Mouse (Mus musculus): ENCODE measurements around the gene Fez2.

Fez2 gene

DNA sequence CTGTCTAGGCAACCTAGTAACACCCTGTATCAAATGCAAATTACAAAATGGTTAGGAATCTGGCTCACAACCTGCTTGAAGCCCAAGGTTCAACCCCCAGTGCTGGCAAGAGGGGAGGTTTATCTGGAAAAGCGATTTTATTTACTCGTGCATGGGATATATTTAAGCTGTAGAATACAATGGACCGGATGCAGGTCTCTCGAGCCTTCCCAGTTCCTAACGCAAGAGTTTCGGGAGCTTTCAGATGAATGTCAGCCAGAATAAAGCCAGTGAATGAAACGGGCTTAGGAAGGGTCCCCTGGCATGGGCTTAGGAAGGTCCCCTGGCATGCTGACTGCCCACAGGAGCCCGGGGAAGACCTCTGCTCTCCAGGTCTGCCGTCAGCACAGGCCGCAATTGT, 11.1 kb downstream of the Fez2 start:
- no peak for DNase-seq

DNA sequence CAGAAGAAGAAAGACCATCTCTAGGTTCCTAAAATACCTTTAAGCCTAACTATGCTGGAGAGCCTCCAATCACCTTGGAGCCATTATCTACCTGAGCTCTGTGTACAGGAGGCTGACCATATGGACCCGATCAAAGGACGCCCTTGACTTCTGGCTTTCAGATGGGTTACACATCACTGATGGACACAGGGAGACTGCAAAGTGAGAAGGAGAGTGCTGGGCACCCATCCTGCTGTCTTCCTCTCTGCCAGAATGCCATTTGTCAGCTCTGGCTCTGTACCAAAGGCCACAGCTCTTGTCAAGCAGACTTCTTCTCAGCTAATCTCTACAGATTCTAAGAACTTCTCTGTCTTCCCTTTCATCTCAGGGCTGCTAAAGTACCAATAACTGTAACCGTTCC, 12.6 kb downstream of the Fez2 start:
- no peak for DNase-seq

DNA sequence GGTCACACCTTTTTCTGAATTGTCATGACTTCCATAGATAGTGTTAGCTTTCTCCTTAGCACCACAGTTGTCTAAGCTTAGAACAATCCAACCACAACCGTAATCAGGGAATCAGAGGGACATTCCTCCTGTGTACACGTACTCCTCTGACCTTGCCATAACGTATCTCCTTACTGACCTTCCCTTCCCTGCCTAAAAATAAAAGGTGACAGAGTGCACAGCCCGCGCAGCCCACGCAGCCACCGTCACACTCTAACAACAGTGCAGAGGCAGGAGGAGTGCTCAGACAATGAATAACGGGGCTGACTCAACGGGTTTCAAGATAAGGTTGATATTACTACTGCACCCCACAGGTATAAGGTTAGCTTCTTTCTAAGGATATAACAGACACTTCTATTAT, 14.1 kb downstream of the Fez2 start:
- DNase-seq, result no peak

DNA sequence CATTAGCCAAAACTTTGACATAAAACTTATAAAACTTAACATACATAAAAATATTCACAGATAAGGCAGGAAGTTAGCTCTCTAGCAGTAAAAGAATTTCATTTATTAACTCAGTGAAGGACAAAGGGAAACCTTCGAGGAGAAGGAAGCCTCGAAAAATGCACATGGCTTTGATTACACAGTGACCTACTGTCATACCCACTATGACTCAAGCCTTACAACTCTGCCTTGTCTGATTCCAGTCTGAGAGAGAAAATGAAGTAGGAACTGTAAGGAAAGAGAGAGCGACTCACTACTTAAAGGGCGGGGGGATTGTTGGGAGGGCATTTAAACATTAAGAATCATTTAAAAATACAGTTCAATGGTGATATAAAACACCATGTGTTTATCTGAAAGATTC, 14.7 kb downstream of the Fez2 start:
- no peak for DNase-seq

DNA sequence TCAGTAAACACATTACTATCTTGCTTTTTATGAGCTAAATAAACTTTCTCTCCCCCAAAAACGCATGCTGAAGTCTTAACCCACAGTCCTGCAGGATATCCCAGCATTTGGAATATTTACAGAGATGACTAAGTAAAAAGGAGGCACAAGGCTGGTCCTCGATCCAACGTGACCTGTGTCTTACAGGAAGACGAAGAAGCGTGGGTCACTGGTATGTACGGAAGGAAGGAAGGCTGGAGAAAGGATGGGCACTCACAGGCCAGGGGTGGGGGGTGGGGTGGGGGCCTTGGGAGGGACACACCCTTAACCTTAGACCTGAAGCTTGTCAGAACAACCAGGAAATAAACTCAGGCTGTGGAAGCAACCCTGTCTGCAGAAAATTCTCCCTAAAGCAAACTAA, 15.8 kb downstream of the Fez2 start:
- DNase-seq, result no peak

DNA sequence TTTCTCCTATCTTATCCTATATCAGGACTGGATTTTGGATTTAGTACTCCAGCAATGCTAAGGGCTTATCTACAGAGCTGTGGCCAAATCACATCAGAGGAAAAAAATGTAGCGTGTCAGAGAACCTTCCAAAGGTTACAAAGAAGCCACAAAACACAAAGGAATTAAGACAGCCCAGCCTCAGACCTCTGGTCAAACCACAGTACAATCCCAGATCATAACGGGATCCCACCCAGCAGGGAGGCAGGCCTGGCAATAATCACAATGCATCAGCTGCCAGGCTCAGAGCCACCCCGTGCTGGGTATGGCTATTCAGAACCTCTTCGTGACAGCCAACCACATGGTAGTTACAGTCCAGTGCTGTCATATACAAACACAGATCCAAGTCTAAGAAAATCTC, 16.2 kb downstream of the Fez2 start:
- no peak for DNase-seq

DNA sequence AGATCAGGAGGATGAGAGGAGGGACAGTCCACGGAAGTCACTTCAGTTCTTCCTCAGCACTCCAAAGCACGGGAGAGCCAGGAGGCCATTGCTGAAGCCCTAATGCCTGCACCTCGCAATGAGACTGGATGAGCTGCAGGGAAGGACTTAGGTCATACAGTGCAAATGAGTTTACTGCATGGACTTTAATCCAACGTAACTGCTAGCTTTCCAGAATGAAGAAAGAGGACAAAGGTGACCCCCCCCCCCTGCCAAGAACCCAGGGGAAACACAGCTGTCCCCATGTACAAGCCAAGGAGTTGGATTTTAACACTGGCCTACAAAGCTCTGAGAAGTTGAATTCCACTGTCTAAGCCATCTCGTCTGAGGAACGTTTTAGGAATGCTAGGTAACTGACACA, 16.6 kb downstream of the Fez2 start:
- DNase-seq, result no peak

DNA sequence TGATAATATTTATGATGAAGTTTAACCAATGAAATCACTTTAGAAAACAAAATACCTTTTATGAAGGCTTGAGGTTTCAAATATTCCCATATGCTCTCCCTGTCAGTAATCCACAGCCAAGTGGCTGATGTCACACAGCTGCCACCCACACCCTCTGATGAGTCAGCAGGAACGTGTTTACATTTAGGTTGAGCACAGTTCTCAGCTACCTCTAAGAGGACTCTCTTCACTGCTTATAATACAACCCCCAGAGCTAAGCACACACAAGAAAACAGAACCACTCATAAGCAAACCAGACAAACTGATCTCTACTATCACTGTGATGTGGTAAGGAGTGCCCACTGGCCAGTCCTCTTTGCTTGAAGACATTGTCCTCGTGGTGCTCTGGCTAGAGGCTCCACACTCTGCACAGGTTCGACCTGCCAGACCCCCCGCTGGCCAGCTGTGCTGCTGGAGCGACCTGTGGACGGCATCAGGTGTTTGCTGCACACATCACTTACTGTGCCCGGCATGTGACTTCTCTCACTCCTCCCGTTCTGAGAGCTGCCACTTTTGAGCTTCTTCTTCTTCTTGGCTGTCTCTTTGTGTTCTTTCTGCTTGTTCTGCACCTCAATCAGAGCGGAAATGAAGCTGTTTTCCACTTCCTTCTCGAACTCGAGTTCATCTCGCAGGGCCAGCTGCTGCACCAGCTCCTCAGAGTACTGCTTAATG, 17.7 kb downstream of the Fez2 start:
- DNase-seq, result peak; percentile 79

DNA sequence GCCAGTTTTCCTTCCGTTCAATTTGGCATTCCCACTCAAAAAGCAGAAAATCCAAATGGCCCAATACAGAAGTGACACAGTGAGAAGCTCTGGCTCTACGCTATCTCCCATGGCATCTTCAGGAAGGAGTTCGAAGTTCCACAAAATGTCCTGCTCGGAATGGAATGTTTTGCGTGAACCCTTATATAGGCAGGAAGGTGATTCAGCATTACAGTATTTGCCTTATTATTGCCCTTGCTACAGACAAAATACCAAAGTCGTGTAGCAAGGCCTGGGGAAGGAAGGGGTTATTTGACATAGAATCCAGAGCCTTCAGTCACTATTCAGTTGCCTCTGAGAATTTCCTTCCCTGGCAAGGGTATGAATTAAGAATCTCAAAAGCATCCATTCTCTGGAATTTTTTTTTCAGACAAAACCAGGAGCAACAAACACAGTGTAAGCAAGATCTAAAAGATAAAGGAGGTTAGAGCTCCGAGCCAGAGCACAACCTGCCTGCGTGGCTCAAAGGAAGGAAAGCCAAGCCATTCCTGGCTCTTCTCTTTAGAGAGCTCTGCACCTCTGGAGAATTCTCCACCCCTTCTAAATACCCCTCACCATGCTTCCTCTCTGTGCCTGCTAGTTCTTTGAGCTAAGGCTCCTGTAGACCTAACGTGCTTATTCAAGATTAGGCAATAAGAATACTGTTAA, 25.4 kb downstream of the Fez2 start:
- DNase-seq, result no peak

DNA sequence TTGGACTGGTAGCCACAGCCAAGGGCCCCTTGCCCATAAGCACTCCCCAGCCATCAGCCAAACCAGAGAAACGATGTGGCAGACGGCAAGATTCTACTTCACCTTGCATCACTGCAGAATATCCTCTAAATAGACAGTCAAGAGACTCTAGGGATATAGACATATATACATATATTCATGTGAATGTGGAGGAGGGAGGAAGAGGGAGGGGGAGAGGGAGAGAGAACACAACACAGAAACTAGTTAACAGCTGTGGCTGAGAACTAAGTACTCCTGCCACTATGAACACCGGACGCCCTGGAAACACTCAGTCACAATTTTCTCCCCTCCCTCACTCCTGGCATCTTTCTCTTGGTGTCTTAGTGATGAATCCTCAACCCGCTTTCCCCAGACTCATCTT, 28.4 kb downstream of the Fez2 start:
- no peak for DNase-seq

DNA sequence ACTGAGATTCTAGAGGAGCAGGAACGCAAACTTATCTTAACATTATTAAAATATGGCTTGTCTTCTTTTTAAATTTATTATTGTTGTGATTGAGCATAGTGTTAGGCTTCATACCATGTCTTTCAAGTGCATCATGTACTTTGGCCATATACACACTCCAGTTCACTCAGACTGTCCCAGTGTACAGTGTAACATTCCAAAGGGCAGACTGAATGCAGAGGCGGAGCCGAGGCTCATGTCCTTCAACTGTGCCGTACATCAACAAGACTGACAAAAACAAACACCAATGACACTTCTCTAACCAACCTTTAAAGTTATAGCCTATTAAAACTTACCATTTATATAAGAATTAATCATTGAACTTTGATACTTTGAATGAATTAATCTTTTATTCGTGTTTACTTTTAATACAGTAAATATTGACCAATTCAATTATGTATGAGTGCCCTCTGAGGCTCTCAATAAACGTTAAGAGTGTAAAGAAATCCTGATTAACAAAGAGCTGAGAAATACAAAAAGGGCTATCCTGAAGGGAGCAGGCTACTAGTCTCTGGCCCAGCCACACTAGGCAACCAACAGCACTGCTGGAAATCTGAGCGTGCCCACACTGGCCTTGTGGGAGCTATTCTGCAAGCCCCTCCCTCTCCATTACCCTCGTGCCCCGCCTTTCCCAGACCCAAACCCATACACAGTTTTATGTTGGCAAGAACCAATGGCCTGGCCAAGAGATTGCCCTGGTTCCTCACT, 29.7 kb downstream of the Fez2 start:
- no peak for DNase-seq

DNA sequence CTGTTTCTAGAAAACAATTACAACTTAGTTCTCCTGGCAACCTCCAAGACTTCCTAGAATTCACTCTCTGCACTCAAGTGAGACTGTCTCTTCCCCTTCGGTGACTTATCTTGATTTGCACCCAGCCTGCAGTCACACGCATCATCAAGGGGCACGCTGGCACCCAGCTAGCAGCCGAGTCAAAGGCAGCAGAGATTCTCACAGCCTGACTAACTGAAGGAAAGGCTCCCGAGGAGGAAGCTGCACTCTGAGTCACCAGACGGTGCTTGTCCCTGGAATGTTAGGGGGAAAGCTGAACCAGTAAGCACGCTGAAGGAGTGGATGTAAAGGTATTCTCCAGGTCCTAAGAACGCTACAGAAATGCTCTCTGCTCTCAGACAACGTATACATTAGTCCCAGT, 30.3 kb downstream of the Fez2 start:
- DNase-seq, result no peak

DNA sequence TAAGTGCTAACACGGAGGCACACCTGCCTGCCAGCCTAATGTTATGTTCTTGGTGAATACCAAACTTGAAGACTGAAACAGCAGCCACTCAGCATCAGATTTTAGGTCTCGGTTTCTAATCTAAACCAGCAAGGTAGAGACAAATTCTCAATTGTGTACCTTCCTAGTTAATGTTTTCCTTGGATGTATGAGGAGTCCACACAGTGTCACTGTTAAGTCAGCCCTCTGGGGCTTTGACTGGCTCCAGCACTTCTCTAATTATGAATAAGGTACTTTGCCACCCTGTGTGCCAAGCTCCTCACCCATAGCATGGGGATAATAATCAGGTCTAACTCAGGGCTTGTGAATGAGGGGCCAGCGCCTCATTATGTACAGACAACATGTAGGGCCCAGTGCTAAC, 35.6 kb downstream of the Fez2 start:
- no peak for DNase-seq

DNA sequence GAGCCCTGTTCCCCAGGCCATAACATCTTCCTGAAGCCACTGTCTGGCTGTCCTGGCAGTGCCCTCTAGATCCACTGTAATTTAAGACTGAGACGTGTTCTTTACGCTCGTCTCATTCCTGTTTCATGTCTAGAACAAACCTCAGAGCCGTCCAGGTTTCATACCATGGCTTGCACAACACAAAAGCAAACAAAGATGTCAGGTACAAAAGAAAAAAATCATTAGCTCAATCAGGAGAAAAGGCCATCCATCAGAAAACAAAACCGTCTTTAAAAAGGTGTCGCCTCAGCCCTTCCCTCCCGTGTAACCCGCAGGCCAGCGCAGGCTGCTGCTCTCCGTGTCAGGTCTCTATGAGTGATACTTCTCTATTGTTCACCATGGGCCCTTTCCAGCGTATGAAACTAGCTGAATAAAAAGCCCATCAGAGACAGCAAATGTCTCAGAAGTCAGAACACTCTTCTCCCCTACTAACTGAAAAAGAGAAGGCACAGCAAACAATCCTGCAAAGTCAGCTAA, 38.2 kb downstream of the Fez2 start:
- no peak for DNase-seq

DNA sequence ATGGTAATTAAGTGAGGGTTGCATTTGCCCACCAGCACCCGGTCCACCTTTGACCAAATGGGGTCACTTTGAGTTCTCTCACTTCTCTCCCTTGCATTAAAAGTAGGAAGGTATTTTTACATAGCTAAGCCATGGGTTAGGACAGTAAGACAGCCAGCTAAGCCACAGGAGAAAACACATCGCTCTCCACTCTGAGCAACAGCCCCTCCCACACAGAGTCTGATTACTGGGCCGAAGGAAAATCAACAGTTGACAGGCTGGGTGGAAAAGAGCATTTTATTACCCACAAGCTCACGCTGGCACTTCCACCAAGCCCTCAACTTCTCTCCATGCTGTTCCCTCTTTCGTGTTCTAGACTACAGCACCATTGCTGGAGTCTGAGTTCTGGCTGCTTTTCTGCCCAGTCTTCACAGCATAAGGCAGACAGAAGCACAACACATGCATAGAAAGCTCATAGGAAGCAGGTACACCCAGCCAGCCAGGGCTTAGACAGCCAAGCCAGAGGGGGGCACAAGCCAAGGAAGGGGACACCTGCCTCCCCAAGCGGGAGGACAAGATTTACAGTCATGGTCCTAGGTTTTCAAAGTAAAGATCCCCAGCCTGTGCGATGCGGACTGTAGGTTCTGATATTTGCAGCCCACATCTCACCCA, 38.7 kb downstream of the Fez2 start:
- no peak for DNase-seq

DNA sequence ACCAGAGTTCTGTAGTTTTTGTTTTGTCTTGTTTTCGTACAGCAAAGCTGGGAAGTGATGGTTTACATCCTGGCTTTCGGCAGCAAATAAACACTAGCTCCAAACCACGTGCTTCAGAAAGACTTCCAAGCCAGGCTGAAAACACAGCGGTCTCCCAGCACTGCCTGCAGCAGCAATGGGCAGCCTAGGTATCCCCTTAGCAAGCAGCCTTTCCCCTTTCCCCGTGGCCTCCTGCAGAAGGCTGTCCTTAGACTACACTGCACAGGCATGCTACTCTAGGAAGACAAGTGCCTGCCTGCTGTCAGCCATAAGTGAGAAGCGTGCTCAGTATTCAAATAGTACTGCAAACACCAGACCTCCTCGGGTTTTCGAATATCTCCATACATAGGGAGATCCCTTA, 41.4 kb downstream of the Fez2 start:
- DNase-seq, result no peak

DNA sequence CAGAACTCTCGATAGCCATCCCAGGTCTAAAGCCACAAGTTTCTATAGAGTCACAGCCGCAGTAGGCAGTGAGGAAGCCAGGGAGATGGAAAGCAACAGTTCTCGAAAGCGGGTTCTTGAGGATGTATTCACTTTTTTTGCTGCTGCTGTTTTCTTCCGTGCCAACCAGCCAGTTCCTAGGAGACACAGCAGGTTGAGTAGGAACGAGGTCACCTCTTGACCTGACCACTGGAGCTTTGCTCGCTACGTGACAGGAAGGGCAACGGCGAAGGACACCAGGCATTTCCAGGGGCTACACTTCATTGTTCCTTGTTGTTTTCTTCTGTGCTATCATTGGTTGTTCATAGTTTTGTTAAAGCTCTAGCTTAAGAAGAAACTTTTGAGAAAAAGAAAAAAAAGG, 43.2 kb downstream of the Fez2 start:
- DNase-seq, result no peak

DNA sequence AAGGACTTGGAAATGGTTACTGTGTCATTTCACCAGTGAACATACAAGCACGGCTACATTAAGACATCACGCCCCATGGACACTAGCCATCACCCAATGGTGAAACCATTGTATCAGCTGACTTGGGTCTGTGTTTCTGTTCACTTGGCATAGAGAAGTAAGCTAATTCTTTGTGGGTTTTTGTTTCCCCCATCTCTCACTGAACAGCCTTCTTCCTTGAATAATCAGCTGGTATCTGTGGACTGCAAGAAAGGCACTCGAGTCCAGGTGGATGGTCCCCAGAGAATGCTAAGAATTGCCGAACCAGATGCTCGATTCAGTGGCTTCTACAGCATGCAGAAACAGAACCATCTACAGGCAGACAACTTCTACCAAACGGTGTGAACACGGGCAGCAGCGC, 44.1 kb downstream of the Fez2 start:
- DNase-seq, result no peak

DNA sequence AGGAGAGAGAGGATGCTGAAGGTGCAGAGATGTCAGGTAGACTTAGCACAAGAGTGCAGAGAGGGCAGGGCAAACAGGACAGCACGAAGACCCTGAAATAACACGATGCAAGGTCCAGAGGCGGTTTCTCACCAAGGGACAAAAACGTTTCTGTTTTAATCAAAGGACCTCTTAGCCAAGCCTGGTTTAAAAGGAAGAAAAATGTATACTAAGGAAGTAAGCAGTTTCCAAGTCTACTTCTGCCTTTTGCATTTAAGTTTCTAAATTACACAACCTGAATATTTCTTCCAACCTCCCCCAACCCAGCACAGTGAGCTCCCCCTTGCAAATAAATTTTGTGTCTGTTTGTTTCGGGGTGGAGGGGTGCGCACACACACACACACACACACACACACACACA, 44.8 kb downstream of the Fez2 start:
- DNase-seq, result no peak

DNA sequence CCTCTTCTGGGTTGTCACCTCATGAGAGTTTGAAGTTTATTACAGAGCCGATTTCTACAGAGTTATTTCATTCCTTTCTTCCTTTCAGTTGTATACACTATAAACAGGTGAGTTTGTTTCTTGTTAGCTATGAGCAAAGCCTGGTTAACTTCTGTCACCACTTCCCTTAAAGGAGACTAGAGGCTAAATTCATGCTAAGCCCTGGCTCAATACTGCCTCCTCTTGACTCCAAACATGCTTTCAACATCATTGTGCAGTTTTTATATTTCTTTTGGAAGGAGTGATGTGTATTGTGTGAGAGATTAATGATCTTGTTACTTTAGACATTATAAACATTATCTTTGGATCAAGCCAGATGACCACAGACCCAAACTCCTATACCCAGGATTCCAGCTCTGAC, 47.5 kb downstream of the Fez2 start:
- DNase-seq, result no peak

DNA sequence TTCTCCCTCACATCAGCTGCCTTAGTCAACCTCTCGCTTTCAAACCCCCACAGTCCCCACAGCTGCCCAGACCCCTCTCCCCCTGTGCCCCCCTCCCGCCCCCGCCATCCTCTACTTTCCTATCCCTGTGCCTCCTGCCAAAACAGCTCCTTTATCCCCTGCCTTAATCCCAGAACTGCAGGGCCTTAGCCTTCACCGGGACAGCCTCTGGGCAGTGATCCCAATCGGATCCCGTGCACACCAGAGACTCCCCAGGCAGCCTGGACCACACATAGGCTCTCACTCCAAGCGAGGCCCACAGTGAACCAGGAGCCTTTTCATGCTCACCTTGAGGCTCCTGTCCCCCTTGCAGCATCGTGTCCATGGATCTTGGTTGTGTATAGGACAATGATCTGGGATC, 49.5 kb downstream of the Fez2 start:
- DNase-seq, result no peak

DNA sequence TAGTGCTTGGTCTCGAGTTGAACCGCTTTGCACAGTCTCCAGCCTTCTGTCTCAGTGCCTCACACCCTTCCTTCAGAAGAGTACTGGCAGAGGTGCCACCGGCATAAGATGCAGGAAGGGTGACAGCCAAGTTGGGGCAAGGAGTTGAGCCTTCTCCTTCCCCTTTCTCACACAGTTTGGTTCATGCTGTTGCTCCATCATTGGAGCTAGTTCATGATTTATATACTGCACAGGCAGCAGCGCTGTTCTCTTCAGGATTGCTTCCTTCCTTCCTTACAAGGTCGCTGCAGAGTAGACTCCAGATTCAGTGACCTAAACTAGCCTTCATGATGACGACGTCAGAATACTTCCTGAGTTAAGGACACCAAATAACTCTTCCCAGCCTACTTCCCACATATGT, 51.9 kb downstream of the Fez2 start:
- DNase-seq, result no peak

DNA sequence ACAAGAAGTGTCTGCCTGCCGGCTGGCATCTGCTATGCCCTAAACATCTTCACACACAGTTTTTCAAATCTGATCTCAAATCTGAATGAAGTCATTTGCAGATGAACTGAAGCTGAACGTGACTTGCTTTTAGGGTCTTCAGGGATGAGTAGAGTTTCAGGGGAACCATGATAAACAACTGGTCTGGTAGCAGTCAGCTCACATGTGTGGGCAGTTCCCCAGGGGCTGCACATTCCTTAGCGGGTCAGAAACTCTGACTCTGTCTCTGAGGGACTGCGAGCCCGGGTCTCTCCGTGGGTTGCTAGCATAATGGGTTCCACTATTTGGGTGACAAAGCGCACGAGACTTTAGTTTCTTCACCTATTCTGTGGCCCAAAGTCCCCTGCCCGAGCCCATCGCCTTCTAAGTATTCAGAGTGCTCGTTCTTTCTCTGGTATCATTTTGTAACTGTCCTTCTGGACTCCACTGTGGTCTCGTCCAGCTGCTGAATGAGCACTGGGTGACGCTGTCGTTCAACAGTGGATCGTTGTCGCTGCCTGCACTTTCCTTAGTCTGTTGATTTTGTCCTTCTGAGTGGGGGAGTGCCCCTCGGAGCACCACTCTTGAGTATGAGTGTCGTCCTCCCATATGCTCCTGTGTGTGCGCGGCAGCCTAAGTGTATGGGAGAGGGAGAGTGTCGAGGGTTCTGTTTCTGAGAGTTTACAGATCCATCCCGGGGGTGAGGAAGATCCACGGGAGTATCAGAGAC, 53.2 kb downstream of the Fez2 start:
- DNase-seq, result no peak

Measured in liver (tissue).